In genomic region chr17:34654392-34654791, GRCm38 (mm10) we compare ENCODE assay signal across 13 mouse cellular contexts. TPM values are rescaled to one million over a fixed set of nuclear protein-coding genes. Genes with fewer than 3 reads are reported as not detected.
DNase-seq lines count a peak whose midpoint lies in the region; ATAC-seq and TF ChIP-seq lines count a peak whose summit lies in the region.
"Had no signal": no experiment of that assay in that cellular context is flagged by ENCODE, and none has a peak within 500 bp of the region (broad histone marks: within the 10 kb centered on the region; RNA-seq: fewer than 3 reads in every experiment).

No protein-coding gene starts in this region.

- ATAC-seq in heart, postnatal 0 days (ENCODE audit: insufficient read depth, low read depth), result no peak

- no peaks in the 10 kb centered on the region for H3K27me3 ChIP-seq in heart, postnatal 0 days (ENCODE audit: control insufficient read depth, insufficient read depth, low read length)

- peaks cover 14% of the 10 kb centered on the region for H3K4me1 ChIP-seq in heart, postnatal 0 days (ENCODE audit: control insufficient read depth, insufficient read depth)

- no peaks in the 10 kb centered on the region for H3K9me3 ChIP-seq in heart, postnatal 0 days (replicated peaks; ENCODE audit: control insufficient read depth, low read length)
- H3K9me3 ChIP-seq: heart, embryonic 10.5 days; liver, embryonic 12.5 days; midbrain, embryonic 10.5 days had no signal

- H3K27ac ChIP-seq in heart, postnatal 0 days (ENCODE audit: low read depth), result no peak overlapping the region
- H3K27ac ChIP-seq: hindbrain, embryonic 14.5 days; liver, embryonic 12.5 days had no signal

- DNase-seq in cerebellum, adult 11-12 months, result peak; percentile 44
- DNase-seq in cerebellum, postnatal 4 days (ENCODE audit: low spot score in 2 of 2), result no peak
- peak; percentile 5 for DNase-seq in heart, postnatal 0 days (ENCODE audit: low spot score)
- no peak for DNase-seq in heart, adult 8-10 months (ENCODE audit: low spot score)
- peak; percentile 70 for DNase-seq in testis, postnatal 10 days (ENCODE audit: low spot score)
- no peak for DNase-seq in testis, postnatal 14 days (ENCODE audit: low spot score)
- DNase-seq in Muller cell, postnatal 12 days (ENCODE audit: inconsistent ontology term), result no peak
- no peak for DNase-seq in layer of hippocampus, adult 9-11 months
- DNase-seq: right cerebral cortex, adult 18-20 months had no signal

- TF ChIP-seq EP300 in heart, postnatal 0 days (IDR thresholded peaks at IDR 0.05; ENCODE audit: low read depth), result no peak

- peaks cover 35% of the 10 kb centered on the region for H3K36me3 ChIP-seq in heart, postnatal 0 days (replicated peaks; ENCODE audit: control insufficient read depth, insufficient read depth, low read length)

- H3K9ac ChIP-seq in heart, postnatal 0 days (replicated peaks; ENCODE audit: low read depth, low read length), result no peak overlapping the region
- H3K9ac ChIP-seq: hindbrain, embryonic 14.5 days; liver, embryonic 12.5 days had no signal

- H3K4me3 ChIP-seq in heart, postnatal 0 days (ENCODE audit: low read depth, low read length), result no peak overlapping the region
- H3K4me3 ChIP-seq: heart, embryonic 10.5 days; liver, embryonic 12.5 days; midbrain, embryonic 10.5 days had no signal

- no peak for TF ChIP-seq CTCF in heart, postnatal 0 days (IDR thresholded peaks at IDR 0.05; ENCODE audit: low read depth)

- H3K4me2 ChIP-seq in heart, postnatal 0 days (ENCODE audit: low read depth, low read length), result no peak overlapping the region
- H3K4me2 ChIP-seq: hindbrain, embryonic 14.5 days; liver, embryonic 12.5 days had no signal

- WGBS in heart, postnatal 0 days, result 89% methylated on average over 13 of the region's 13 CpGs

RNA-seq across cellular contexts. Expression of gene Atf6b, which starts 7.4 kb away (rescaled TPM):
- total RNA-seq in heart, postnatal 0 days (2014; rRNA removed; ENCODE audit: low replicate concordance), result 15.8 and 16.6 TPM in 2 replicates
- 22.5 and 24.3 TPM in 2 replicates for polyA plus RNA-seq in heart, postnatal 0 days (2015; fragmentation: Nextera tagmentation; extraction: Ambion mirVana)
- 10 to 100 TPM; 14.4 to 19.9 (median 16.0) TPM for total RNA-seq in heart, adult 8-10 months (2022)

RNA-seq across cellular contexts. Expression of gene Fkbpl, which starts 9.8 kb away (rescaled TPM):
- 2.6 and 7.1 TPM in 2 replicates for total RNA-seq in heart, postnatal 0 days (2014; rRNA removed; ENCODE audit: low replicate concordance)
- 12.3 and 13.4 TPM in 2 replicates for polyA plus RNA-seq in heart, postnatal 0 days (2015; fragmentation: Nextera tagmentation; extraction: Ambion mirVana)
- 1 to 10 TPM; 6.9 to 9.7 (median 8.6) TPM for total RNA-seq in heart, adult 8-10 months (2022)

RNA-seq across cellular contexts. Expression of gene Tnxb, which starts 15.9 kb away (rescaled TPM):
- 24.5 and 26.8 TPM in 2 replicates for total RNA-seq in heart, postnatal 0 days (2014; rRNA removed; ENCODE audit: low replicate concordance)
- polyA plus RNA-seq in heart, postnatal 0 days (2015; fragmentation: Nextera tagmentation; extraction: Ambion mirVana), result 1.8 and 2.0 TPM in 2 replicates
- total RNA-seq in heart, adult 8-10 months (2022), result 10 to 100 TPM; 22.4 to 34.3 (median 32.2) TPM
- polyA plus RNA-seq: midbrain, embryonic 10.5 days had no signal

RNA-seq across cellular contexts. Expression of gene Prrt1, which starts 25.1 kb away (rescaled TPM):
- total RNA-seq in heart, postnatal 0 days (2014; rRNA removed; ENCODE audit: low replicate concordance), result 0.35 TPM in 1 of 2 replicates, not detected in the other
- polyA plus RNA-seq in heart, postnatal 0 days (2015; fragmentation: Nextera tagmentation; extraction: Ambion mirVana), result 0.16 and 0.19 TPM in 2 replicates
- 1 to 10 TPM in 3 of 4 experiments, under 1 TPM in 1; 0.92 to 1.4 (median 1.1) TPM for total RNA-seq in heart, adult 8-10 months (2022)
- polyA plus RNA-seq: liver, embryonic 12.5 days had no signal

RNA-seq across cellular contexts. Expression of gene Ppt2, which starts 26.1 kb away (rescaled TPM):
- total RNA-seq in heart, postnatal 0 days (2014; rRNA removed; ENCODE audit: low replicate concordance), result 35.7 and 37.4 TPM in 2 replicates
- 24.0 and 25.7 TPM in 2 replicates for polyA plus RNA-seq in heart, postnatal 0 days (2015; fragmentation: Nextera tagmentation; extraction: Ambion mirVana)
- 10 to 100 TPM; 48.1 to 68.8 (median 59.5) TPM for total RNA-seq in heart, adult 8-10 months (2022)

Comparison
In these comparisons a context has a peak if more than half of its experiments do, and no peak if none do; other contexts are left out.
1. DNase-seq: peak in cerebellum, adult 11-12 months (single experiment), heart, postnatal 0 days (single experiment) and testis, postnatal 10 days (single experiment); none in cerebellum, postnatal 4 days (0 of 2), heart, adult 8-10 months (single experiment), testis, postnatal 14 days (single experiment), Muller cell, postnatal 12 days (single experiment) and layer of hippocampus, adult 9-11 months (single experiment).